Comparison of ENCODE assay signal across 18 mouse cellular contexts in the genomic region with DNA sequence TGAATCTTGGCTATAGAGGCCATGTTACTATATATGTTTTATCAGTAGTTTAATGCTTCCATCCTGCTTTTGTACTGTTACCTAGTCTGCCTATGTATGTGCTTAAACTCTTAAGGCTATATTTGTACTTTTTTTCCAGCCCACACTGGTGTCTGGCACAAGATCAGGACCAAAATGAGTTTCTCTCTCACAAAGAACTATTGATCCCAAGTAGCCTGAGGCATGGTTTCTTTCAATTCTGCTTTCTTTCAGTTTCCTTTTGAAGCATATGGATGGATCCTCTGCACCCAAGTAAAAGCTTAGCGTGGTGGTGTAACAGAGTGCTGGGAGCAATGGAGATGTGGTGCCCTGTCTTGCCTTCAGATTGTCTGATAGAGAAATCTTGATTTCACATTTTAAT. TPM values are rescaled to one million over a fixed set of nuclear protein-coding genes. Genes with fewer than 3 reads are reported as not detected.
DNase-seq lines count a peak whose midpoint lies in the region; ATAC-seq lines count a peak whose summit lies in the region.
"Had no signal": no experiment of that assay in that cellular context is flagged by ENCODE, and none has a peak within 500 bp of the region (broad histone marks: within the 10 kb centered on the region; RNA-seq: fewer than 3 reads in every experiment).

No protein-coding gene starts in this region.

- no peaks in the 10 kb centered on the region for H3K27me3 ChIP-seq in midbrain, embryonic 14.5 days (ENCODE audit: control insufficient read depth, insufficient read depth, low read length)
- no peaks in the 10 kb centered on the region for H3K27me3 ChIP-seq in midbrain, embryonic 16.5 days (ENCODE audit: control insufficient read depth, insufficient read depth, low read depth, low read length)
- H3K27me3 ChIP-seq: embryonic facial prominence, embryonic 12.5 days; forebrain, embryonic 12.5 days; heart, embryonic 12.5 days; hindbrain, embryonic 15.5 days had no signal

- no peak overlapping the region for H3K27ac ChIP-seq in midbrain, embryonic 14.5 days (replicated peaks; ENCODE audit: low read depth, low read length)
- H3K27ac ChIP-seq in midbrain, embryonic 16.5 days (ENCODE audit: low read length), result no peak overlapping the region
- H3K27ac ChIP-seq: embryonic facial prominence, embryonic 12.5 days; forebrain, embryonic 12.5 days; hindbrain, embryonic 15.5 days had no signal

- no peak overlapping the region for H3K4me2 ChIP-seq in midbrain, embryonic 14.5 days (ENCODE audit: low read length)
- no peak overlapping the region for H3K4me2 ChIP-seq in midbrain, embryonic 16.5 days (ENCODE audit: low read length)
- H3K4me2 ChIP-seq: embryonic facial prominence, embryonic 12.5 days; forebrain, embryonic 12.5 days; heart, embryonic 12.5 days; hindbrain, embryonic 15.5 days had no signal

- H3K9ac ChIP-seq in midbrain, embryonic 14.5 days (replicated peaks; ENCODE audit: low read length), result no peak overlapping the region
- no peak overlapping the region for H3K9ac ChIP-seq in midbrain, embryonic 16.5 days (ENCODE audit: low read depth, low read length)
- H3K9ac ChIP-seq: embryonic facial prominence, embryonic 12.5 days; forebrain, embryonic 12.5 days; heart, embryonic 12.5 days; hindbrain, embryonic 15.5 days had no signal

- no peak for ATAC-seq in midbrain, embryonic 14.5 days (ENCODE audit: low FRiP score, low TSS enrichment)
- ATAC-seq in midbrain, embryonic 16.5 days, result no peak

- no peaks in the 10 kb centered on the region for H3K4me1 ChIP-seq in midbrain, embryonic 14.5 days (ENCODE audit: control insufficient read depth, insufficient read depth, low read length)
- peaks cover 14% of the 10 kb centered on the region for H3K4me1 ChIP-seq in midbrain, embryonic 16.5 days (ENCODE audit: control insufficient read depth, insufficient read depth, low read length)
- H3K4me1 ChIP-seq: embryonic facial prominence, embryonic 12.5 days had no signal

- no peaks in the 10 kb centered on the region for H3K9me3 ChIP-seq in midbrain, embryonic 14.5 days (ENCODE audit: control insufficient read depth, low read length)
- H3K9me3 ChIP-seq in midbrain, embryonic 16.5 days (replicated peaks; ENCODE audit: control insufficient read depth, low read length, poor library complexity, severe bottlenecking), result no peaks in the 10 kb centered on the region
- H3K9me3 ChIP-seq: embryonic facial prominence, embryonic 12.5 days; forebrain, embryonic 12.5 days; heart, embryonic 12.5 days; hindbrain, embryonic 15.5 days had no signal

- intact Hi-C loops in heart, postnatal 10 days (cut with DNase I), result no loop called here

- H3K4me3 ChIP-seq in midbrain, embryonic 14.5 days (replicated peaks; ENCODE audit: low read depth, low read length), result no peak overlapping the region
- H3K4me3 ChIP-seq in midbrain, embryonic 16.5 days (ENCODE audit: low read depth, low read length), result no peak overlapping the region
- H3K4me3 ChIP-seq: embryonic facial prominence, embryonic 12.5 days; forebrain, embryonic 12.5 days; heart, embryonic 12.5 days; hindbrain, embryonic 15.5 days had no signal

- 0 out of 2 replicates have a peak, but pooled peaks cover 4% of the 10 kb centered on the region for H3K36me3 ChIP-seq in midbrain, embryonic 14.5 days (ENCODE audit: control insufficient read depth, insufficient read depth, low read length)
- H3K36me3 ChIP-seq in midbrain, embryonic 16.5 days (ENCODE audit: control insufficient read depth, insufficient read depth, low read length), result no peaks in the 10 kb centered on the region
- H3K36me3 ChIP-seq: embryonic facial prominence, embryonic 12.5 days; forebrain, embryonic 12.5 days; hindbrain, embryonic 15.5 days had no signal

- DNase-seq in heart, adult 11 months, result peak; percentile 39
- DNase-seq in heart, postnatal 10 days, result no peak
- DNase-seq in midbrain, embryonic 14.5 days, result peak; percentile 34
- DNase-seq in fat pad, adult 2 months (ENCODE audit: extremely low read depth, low read depth, low spot score), result peak; percentile 92
- no peak for DNase-seq in right cerebral cortex, postnatal 10 days (ENCODE audit: low spot score in 2 of 2)
- DNase-seq: adrenal gland, postnatal 10 days; cerebellum, adult 18-20 months; cerebellum, postnatal 10 days; embryo, embryonic 11 days; gastrocnemius, postnatal 36 days; heart, postnatal 36 days; kidney, adult 11 months had no signal

- 64% methylated on average over 1 of the region's 1 CpGs for WGBS in midbrain, embryonic 14.5 days
- WGBS in midbrain, embryonic 16.5 days, result 62% methylated on average over 1 of the region's 1 CpGs

RNA-seq across cellular contexts. Expression of gene Gnb1, which starts 19.8 kb away (rescaled TPM):
- total RNA-seq in heart, postnatal 10 days (2021), result 100 to 1,000 TPM; 309 to 321 TPM
- polyA plus RNA-seq in midbrain, embryonic 14.5 days (2014; fragmentation: Nextera tagmentation; extraction: Ambion mirVana), result 1,231 and 1,263 TPM in 2 replicates
- 1,246 and 1,252 TPM in 2 replicates for polyA plus RNA-seq in midbrain, embryonic 16.5 days (2015; fragmentation: Nextera tagmentation; extraction: Ambion mirVana)

RNA-seq across cellular contexts. Expression of gene Tmem52, which starts 42.1 kb away (rescaled TPM):
- total RNA-seq in heart, postnatal 10 days (2021), result 1 to 10 TPM in 1 of 2 experiments, not detected in 1; 2.2 TPM
- 0.57 TPM in 1 of 2 replicates, not detected in the other for polyA plus RNA-seq in midbrain, embryonic 14.5 days (2014; fragmentation: Nextera tagmentation; extraction: Ambion mirVana)
- not detected in 2 replicates for polyA plus RNA-seq in midbrain, embryonic 16.5 days (2015; fragmentation: Nextera tagmentation; extraction: Ambion mirVana)
- polyA plus RNA-seq: embryonic facial prominence, embryonic 12.5 days; forebrain, embryonic 12.5 days; heart, embryonic 12.5 days; heart, embryonic 16.5 days had no signal

RNA-seq across cellular contexts. Expression of gene Nadk, which starts 51.2 kb away (rescaled TPM):
- 10 to 100 TPM; 34.8 to 42.4 TPM for total RNA-seq in heart, postnatal 10 days (2021)
- 70.4 and 95.1 TPM in 2 replicates for polyA plus RNA-seq in midbrain, embryonic 14.5 days (2014; fragmentation: Nextera tagmentation; extraction: Ambion mirVana)
- polyA plus RNA-seq in midbrain, embryonic 16.5 days (2015; fragmentation: Nextera tagmentation; extraction: Ambion mirVana), result 77.1 and 79.9 TPM in 2 replicates

Comparison
In these comparisons a context has a peak if more than half of its experiments do, and no peak if none do; other contexts are left out.
1. DNase-seq: peak in heart, adult 11 months (single experiment), midbrain, embryonic 14.5 days (single experiment) and fat pad, adult 2 months (single experiment); none in heart, postnatal 10 days (0 of 2) and right cerebral cortex, postnatal 10 days (0 of 2).